Mouse (Mus musculus) ovary, postnatal 14 days (tissue): ENCODE results near the gene Gcgr.

Experiments used
- DNase-seq: peaks from one replicate; pipeline ENCODE4 v3.0.0; 2022; ENCODE audit warnings: low spot score

Gcgr gene

DNA sequence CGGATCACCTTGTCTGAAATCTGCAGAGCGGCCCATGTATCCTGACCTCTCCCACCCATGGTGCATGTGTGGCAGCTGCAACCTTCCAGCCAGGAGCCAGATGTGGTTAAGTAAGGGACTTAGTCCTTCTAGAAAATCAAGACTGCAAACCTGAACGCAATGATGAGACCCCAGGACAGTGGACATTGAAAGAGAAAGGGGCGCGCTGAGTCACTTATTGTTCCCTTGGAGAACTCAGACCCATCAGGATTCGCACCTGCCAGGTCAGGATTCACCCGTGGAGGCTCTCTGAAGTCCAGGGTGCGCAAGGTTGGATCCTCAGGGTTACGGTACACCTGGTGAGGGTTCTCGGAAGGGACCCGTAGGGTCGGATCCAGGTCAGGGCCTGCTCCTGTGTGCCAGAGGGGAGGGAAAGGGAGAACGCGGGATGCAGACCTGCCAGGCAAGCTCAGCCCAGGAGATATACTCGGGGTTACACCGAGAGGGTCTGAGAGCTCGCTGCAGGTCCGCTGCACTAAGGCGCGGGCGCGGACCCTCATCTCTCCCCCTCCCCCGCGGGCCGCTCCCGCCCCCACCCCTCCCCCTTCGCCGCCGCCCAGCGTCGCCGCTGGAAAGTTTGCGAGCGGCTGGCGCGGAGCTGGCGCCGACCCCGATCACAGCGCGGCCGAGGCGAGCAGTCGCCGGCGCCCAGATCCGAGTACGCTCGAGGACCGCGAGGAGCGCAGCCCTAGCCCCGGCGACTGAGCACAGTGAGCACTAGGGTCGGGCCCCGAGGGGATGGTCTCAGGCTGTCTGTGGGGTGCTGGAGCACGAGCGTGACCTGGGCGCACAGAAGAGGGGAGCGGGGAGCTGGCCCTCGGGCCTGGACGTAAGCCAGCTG is at the start of gene Gcgr:
Gcgr (plus strand) TSS at position 615 of the 880 bp plus-strand sequence.
- no peak for DNase-seq

DNA sequence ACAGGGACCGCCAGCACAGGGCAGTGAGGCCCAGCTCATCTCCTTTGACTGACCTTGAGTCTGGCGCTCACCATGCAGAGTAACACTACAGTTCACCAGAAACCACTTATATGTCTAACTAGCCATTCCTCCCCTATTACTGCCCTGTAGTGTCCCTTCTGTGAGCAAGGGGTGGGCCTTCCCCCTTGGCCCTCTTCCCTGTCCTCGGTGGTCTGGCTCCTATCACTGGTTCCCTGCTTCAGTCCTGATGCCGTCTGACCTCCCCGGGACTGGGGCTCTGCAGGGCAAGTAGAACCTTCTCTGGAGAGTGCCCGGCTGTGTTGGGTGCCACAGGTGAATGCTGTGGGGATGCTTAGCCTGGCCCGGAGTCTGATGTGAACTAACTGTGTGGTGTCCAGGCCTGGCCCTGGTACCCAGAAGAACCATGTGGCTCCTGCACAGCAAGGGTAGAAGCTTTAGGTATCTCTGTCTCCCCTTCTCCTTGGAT is 47.0 kb upstream of the Gcgr start:
- DNase-seq, result no peak

DNA sequence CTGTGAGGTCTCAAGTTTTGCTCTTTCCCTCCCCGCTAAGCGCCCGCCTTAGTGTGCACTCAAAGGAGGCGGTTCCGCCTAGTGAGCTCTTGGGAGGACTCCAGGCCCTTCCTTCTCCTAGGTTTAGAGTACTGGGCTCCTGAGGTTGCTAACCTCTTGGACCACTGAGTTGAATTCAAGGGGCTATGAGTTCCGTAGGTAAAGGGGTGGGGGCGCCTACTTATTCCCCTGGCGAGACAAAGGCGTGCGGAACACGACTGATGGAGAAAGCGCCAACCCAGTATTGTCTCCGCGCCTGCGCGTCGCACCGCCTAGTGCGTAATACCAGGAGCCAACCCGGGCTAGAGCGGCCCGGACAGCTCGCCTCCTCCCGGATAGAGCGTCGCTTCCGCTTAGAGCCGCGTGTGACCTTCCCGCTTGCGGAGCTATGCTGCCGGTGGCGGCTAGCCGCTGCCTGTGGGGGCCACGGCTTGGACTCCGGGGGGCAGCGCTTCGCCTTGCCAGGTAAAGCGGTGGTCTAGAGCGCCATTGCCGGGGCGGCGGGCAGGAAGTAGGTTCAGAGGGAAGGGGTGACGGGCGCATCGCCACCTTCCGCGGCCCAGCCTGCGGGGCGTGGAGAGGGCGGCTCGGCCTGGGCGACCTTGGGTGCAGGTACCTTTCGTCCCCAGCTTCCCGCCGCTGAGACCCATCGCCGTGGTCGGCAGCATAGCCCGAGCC is 46.1 kb upstream of the Gcgr start, which contains the start of gene Mrpl12:
Mrpl12 (plus strand) TSS at position 349 of the 717 bp plus-strand sequence.
- DNase-seq, result peak; percentile 78

DNA sequence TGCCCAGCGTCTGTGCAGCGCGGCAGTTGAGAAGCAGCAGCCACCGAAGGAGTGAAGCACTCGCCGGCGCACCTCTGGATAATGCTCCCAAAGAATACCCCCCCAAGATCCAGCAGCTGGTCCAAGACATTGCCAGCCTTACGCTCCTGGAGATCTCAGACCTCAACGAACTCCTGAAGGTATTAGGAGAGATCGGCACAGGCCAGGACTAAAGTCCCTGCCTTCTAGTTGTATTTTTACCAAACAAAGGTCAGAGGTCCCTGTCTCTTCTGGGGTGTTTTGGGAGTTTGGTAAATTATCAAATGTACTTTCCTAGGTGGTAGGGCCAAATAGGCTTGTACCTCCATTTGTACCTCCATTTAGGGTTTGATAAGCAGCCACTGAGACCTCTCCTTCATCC is 45.2 kb upstream of the Gcgr start:
- no peak for DNase-seq

DNA sequence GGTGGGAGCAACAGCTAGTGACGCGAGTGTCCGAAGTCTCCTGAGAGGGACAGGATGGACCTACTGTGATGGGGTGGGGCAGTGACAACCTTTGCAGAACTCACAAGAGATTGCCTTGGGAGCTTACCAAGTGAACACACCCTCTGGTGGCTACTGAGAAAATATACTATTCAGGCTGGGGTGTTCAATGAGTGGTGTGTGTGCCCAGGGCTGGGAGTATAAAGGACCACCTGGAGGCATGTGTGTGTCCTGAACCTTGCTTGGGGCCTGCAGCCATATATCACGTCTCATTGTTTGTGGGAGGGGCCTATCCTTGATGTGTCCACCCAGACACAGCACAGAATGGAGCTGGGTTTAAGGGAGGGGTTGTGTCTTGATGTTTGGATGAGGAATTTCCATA is 42.0 kb upstream of the Gcgr start:
- DNase-seq, result no peak

DNA sequence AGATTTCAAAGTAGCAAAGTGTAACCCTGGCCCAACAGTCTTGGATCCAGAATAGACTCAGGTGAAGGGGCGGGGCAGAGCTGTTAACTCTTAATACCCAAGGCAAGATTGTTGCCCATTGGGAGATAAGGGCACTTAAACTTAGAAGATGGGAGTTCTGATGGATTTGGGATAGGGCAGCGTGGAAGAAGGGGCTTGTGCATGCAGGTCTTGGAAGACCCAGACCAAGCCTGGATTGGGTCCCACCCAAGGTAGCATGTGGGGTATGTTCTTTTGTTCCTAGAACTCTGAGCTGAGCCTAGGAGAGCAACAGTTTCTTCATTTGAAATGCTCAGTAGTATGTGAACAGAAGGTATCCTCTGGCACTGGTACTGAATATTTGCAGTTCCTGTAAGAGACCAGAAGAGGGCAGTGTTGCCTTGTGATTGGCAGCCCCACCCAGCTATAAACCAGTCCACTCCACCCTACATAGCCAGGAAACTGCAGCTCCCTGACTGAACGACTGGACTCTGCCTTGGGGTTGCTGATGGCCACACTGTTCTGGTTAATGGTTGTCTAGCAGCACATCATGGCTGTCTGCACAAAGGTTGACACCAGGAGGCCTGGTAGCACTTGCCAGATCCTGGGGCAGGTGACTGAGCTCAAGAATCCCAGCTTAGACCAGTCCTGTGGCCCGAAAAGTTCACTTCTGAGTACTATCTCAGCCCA is 41.3 kb upstream of the Gcgr start:
- no peak for DNase-seq

DNA sequence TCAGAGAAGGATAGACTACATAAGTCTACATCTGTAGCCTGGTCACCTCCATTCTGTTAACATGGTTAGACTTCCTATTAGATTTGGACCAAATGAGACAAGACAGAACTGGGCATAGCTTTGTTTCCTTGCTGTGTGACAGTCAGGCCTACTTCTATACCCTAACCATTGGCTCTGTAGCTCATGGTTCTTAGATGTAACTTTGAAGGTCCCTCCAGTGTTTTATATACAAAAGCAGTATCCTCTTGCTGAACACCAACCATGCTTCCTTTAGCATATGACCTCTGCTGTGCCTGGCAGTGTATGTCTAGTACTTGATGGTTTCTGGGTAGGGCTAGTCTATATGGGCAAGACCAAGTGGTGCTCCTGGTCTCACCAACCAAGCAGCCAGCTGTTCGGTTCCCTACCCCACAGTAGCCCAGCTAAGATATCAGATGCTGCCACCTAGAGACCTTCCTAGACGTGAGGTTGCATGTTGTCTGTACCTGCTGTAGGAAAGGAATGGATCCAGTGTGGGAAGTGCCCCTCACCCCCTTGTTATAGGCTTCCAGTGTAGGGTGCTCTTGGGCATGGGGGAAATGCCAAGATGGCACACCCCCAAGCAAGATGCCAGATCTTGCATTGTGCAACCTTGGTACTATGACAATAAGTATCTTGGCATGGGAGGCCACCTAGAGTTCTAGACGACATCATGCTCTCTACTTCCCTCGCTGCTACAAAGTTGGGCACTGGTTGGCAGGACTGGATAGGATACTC is 40.0 kb upstream of the Gcgr start:
- no peak for DNase-seq

DNA sequence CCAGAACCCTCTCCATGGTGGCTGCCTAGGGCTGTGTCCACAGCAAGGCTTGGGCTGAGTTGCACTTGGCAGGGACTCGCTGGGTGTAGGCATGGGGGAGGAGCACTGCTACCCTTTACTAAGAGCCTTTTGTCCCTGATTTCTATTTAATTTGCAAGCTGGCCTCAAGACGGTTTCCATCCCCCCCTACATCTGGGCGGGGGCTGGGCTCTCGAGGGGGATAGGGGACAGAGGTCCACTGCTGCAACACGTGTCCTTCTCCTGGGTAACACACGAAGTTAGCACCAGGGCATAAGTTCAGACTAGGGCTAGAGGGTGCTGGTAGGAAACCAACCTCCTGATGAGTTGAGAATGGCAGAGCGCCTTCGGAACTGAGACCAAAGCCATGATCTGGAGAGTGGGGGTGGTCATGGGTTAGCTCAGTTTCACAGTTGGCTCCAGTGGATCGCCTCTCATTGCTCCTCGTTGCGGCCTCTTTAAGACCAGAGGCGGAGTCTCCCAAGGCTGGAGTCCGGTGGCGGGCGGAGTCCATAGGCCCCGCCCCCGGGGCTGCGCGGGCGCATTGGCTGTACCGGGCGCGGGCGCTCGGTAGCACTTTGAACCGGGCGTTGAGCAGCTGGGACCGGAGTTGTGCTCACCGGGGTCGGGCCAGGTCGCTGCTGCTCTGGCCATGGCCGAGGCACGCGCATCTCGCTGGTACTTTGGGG is 39.0 kb upstream of the Gcgr start, which contains the start of gene Slc25a10:
Slc25a10 (plus strand) TSS at position 524 of the 707 bp plus-strand sequence.
- peak; percentile 76 for DNase-seq

DNA sequence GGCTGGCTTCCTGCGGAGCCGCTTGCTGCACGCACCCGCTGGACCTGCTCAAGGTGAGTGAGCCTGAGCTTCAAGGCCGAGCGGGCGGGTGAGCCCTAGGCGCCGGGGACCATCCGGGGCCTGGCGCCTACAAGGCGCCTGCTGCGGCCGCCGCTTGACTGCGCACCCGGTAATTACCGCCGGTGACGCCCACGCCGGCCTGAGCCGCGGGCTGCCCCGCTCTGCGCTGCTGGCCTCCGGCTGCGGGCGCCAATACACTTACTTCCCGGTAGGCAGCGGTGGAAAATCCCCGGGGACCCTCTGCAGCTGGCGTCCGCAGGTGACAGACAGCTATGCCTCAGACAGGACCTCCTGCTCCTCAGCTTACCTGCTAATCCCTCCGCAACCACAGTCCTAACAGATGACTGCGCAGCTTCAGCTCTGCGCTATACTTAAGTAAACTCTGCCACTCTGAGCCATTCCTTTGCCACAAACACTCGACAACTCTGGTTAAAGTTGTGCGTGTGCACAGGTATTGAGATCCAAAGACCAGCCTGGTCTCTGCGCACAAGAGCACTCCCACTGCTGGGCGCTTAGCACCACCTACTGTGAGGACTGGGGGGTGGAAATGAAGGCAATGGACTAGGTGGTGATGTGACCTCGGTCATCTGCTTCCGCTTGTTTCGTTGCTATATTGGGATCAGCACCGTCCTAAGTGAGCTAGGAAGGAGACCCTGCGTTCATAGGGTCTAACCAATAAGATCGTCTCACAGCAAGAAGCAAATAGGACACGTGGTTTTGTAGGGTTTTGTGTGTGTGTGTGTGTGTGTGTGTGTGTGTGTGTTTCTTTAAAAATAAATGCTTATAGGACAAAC is 38.2 kb upstream of the Gcgr start:
- no peak for DNase-seq

DNA sequence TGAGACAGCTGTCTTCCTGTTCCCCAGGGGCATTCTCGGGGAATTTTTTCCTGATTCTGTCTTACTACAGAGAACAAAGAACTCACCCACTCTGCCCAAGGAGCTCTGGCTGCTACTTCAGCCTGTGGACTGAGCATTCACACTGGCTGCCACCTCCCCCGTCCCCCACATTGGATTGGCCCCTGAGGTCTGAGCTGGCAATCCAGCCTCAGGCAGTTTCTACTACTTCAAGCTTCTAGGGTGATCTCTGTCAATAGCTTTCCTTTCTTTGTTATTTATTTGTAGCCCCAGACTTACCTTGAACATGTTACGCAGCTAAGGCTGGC is 37.7 kb upstream of the Gcgr start:
- DNase-seq, result no peak

DNA sequence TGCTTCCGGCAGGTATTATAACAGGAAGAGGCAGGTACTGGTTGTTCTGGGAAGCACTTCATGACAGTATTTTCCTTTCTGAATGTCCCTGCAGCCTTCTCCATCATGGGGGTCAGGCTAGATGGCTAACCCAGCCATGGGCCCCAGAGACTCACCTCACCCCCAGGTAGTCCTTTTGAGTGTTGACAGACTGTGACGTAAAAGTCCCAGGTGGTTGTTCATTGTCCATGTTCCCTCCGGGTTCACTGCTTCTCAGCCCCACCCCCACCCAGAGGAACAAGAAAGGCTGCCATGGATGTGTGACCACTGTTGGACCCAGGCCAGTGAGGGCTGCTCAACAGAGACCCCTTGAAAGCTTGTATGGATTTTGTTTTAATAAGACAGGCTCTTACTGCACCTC is 37.1 kb upstream of the Gcgr start:
- no peak for DNase-seq

DNA sequence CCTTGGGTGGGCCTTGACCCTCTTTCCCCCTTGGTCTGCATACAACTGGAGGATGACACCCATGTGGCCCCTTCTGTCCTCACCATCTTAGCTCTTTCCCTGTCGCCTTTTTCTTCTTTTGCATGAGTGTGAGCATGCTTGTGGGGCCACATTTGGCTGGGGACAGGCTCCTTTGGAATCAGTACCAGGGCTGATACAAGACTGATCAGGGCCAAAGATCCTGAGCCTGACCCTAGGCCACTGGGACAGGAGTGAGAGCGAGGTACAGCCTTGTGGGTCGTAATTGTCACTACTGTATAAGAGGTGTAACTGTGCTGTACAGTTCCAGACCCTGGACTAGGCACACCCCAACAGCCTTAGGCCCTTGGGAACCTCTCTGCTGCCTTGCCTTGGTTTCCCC is 36.6 kb upstream of the Gcgr start:
- no peak for DNase-seq

DNA sequence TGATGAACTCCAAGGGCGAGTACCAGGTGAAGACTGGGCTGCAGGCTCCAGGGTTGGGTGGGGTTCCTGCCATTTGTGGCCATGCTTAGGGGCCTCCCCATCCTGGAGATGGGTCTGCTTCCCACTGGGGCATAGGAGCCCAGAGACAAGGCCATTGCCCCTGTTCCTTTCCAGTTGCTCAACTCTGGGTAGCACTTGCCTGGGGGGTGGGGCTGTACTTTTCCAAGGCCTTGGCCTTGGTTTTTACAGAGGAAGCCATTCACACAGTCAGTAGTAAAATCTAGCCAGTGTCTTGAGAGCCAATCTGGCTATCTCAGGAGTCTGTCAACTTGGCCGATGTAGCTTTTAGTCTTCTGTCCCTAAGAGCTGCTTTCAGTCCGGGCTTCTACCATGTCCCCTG is 33.1 kb upstream of the Gcgr start:
- DNase-seq, result no peak

DNA sequence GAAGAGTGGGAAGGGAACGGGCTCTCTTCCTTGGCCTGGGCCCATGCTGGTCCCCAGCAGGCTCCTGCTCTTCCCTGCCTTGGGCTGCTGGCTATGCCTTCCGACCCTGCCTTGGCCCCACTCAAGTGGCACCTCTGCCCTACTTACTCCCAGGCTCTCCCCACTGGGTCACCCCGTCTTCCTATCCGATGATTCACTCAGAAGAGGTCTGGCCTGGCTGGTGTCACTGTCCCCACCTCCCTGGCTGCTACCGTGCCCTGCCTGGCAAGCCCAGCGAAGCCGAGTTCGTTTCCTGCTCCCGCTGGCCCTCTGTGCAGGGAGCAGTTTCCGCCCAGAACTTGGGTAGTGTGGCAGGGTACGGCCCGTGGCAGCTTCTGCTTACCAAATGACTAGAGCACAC is 32.3 kb upstream of the Gcgr start:
- no peak for DNase-seq

DNA sequence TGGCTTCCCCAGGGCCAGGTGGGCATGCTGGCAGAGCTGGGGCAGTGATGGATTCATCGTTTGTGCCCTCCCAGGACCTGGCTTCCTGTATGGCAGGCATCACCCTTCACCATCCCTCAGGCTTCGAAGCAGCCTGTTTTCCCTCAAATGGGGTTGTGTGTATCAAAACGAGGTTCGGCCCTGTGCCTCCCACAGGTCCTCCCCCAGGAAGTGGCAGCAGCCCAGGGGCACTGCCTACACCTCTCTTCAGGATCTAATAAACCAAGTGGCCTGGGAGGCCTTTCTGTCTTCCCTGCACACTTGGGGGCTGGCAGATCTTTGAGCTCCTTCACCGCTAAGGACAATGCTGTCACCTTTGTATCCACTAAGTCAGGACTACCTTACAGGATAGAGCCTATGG is 31.6 kb upstream of the Gcgr start:
- DNase-seq, result no peak

DNA sequence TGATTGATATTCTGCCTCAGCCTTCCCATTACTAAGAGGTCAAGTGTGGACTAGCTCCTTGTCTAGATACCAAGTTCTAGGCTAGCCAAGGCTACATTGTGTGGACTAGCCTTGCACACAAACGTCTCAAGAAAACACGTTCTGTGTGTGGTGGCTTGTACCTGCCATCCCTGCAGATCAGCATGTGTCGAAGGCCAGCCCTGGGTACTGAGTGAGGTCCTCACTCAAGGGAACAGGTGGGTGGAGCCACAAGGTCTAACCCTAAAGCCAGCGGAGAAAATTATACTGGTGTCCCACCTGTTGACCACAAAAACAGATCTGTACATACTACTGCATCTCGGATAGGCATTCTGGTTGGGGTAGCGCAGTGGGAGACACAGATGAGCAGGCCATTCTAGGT is 30.6 kb upstream of the Gcgr start:
- DNase-seq, result no peak

DNA sequence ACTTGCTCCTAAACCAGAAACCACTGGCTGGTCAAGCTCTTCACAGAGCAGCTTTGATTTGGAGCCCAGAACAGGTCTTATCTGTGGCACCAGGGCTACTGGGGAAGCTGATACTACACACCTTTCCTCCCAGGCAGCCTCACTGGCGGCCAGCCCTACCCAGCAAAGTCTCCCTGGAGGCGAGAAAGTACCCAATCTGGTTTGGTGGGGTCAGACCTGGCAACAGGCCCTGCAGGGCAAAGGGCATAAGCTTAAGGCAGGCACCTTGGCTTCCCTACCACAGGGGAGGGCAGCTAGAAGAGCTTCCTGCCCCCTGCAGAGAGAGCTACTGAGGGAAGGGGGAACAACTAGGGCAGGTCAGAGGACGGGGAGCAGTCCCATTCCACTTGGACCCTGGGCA is 30.1 kb upstream of the Gcgr start:
- DNase-seq, result no peak

DNA sequence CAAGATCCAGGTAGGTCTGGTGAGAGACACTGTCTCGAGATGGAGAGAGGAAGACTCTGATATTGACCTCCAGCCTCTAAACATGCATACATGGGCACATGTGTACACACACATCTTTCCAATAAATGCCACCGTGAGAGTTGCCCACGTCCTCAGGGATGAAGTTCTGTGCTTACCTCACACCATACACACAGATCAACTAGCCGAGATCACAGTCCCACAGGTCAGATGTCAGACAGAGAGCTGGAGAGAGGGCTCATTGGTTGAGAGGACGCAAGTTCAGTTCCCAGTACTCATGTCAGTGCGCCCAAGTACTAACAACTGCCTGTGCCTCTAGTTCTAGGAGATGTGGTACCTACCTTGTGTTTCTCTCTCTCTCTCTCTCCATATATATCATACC is 29.5 kb upstream of the Gcgr start:
- no peak for DNase-seq

DNA sequence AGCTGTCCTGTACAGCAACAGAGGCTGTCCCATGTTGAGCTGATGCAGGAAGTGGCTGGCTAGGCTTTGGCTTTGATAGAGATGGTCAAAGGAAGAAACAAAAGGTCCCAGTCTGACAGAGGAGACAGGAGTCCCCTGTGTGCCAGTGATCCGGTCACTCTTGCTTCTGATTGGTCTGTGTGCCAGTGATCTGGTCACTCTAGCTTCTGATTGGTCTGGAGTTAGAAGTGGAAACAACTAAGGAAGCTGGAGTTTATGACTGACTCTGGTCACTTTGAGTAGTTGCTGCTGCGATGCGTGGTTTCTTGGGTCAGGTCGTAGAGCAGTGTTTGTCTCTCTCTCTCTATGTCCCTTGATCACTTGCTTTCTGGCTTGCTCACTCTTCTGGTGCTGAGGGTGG is 28.8 kb upstream of the Gcgr start:
- no peak for DNase-seq

DNA sequence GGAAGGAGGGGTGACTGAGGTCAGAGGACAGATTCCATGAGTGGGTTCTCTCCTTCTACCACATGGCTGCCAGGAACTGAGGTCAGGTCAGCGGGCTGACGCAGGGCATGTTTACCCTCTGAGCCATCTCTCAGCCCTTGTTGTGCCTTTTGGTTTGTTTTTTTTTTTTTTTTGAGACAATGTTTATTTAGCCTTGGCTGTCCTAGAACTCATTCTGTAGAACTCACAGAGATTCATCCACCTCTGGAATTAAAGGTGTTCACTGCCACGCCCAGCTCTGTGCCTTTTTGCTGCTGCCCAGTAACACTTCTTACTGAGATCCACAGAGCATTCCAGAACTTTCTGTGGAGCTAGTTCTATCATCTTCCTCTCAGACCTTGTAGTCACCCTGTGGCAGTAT is 24.8 kb upstream of the Gcgr start:
- no peak for DNase-seq
